Mouse (Mus musculus) mature B cell (primary cell): ENCODE data around the gene Adamtsl1.

ENCODE experiments used
- in situ Hi-C: fragments of 300-500 bp; cut with MboI; formaldehyde crosslinking; loops from 2 replicates; pipeline ENCODE4 v1.14.3; 2019

Adamtsl1 gene

GRCm38 (mm10) chr4:86314442-86314841 lies 800.5 kb downstream of the Adamtsl1 start:
- in situ Hi-C loops, result no loop called here

- in situ Hi-C loops, result no loop called here
Measured at GRCm38 (mm10) chr4:86315122-86315521, 801.1 kb downstream of the Adamtsl1 start.

- in situ Hi-C loops, result no loop called here
Measured at GRCm38 (mm10) chr4:86317916-86318542, 804.1 kb downstream of the Adamtsl1 start.

- in situ Hi-C loops, result no loop called here
Measured at GRCm38 (mm10) chr4:86325411-86325810, 811.4 kb downstream of the Adamtsl1 start.

GRCm38 (mm10) chr4:86326003-86326402 lies 812.0 kb downstream of the Adamtsl1 start:
- in situ Hi-C loops, result no loop called here

- in situ Hi-C loops, result no loop called here
Measured at GRCm38 (mm10) chr4:86326638-86327037, 812.7 kb downstream of the Adamtsl1 start.

- in situ Hi-C loops, result no loop called here
Measured at GRCm38 (mm10) chr4:86329481-86329880, 815.5 kb downstream of the Adamtsl1 start.

GRCm38 (mm10) chr4:86335861-86336415 lies 822.0 kb downstream of the Adamtsl1 start:
- in situ Hi-C loops, result no loop called here

GRCm38 (mm10) chr4:86337216-86337765 lies 823.3 kb downstream of the Adamtsl1 start:
- in situ Hi-C loops, result no loop called here

- in situ Hi-C loops, result no loop called here
Measured at GRCm38 (mm10) chr4:86349341-86349740, 835.4 kb downstream of the Adamtsl1 start.

GRCm38 (mm10) chr4:86352121-86352520 lies 838.1 kb downstream of the Adamtsl1 start:
- in situ Hi-C loops, result no loop called here

GRCm38 (mm10) chr4:86353550-86353949 lies 839.6 kb downstream of the Adamtsl1 start:
- in situ Hi-C loops, result no loop called here

GRCm38 (mm10) chr4:86359398-86359797 lies 845.4 kb downstream of the Adamtsl1 start:
- in situ Hi-C loops, result no loop called here

GRCm38 (mm10) chr4:86369055-86369454 lies 855.1 kb downstream of the Adamtsl1 start:
- in situ Hi-C loops, result no loop called here

- in situ Hi-C loops, result no loop called here
Measured at GRCm38 (mm10) chr4:86373166-86373565, 859.2 kb downstream of the Adamtsl1 start.

GRCm38 (mm10) chr4:86383124-86383523 lies 869.2 kb downstream of the Adamtsl1 start:
- in situ Hi-C loops, result no loop called here

- in situ Hi-C loops, result no loop called here
Measured at GRCm38 (mm10) chr4:86385121-86385520, 871.1 kb downstream of the Adamtsl1 start.

- in situ Hi-C loops, result no loop called here
Measured at GRCm38 (mm10) chr4:86388430-86388829, 874.5 kb downstream of the Adamtsl1 start.

GRCm38 (mm10) chr4:86391176-86391575 lies 877.2 kb downstream of the Adamtsl1 start:
- in situ Hi-C loops, result no loop called here

GRCm38 (mm10) chr4:86395636-86396035 lies 881.7 kb downstream of the Adamtsl1 start:
- in situ Hi-C loops, result no loop called here

- in situ Hi-C loops, result no loop called here
Measured at GRCm38 (mm10) chr4:86396672-86397288, 882.8 kb downstream of the Adamtsl1 start.

GRCm38 (mm10) chr4:86397470-86397869 lies 883.5 kb downstream of the Adamtsl1 start:
- in situ Hi-C loops, result no loop called here

- in situ Hi-C loops, result no loop called here
Measured at GRCm38 (mm10) chr4:86401116-86401515, 887.1 kb downstream of the Adamtsl1 start.
